Mouse (Mus musculus) spleen, adult 2 months (tissue): ENCODE measurements around the gene Tmem119.

Experiments
- CTCF ChIP-seq: fragments of 200-500 bp; IDR thresholded peaks from 2 replicates; pipeline ENCODE4 v1.5.1; 2011; ENCODE audit warnings: mild to moderate bottlenecking, inconsistent platforms; ENCODE audit not compliant: insufficient read depth, insufficient read length, insufficient replicate concordance; ENCODE audit errors: extremely low read depth
- POLR2A ChIP-seq: fragments of 200-500 bp; IDR thresholded peaks from 2 replicates; pipeline ENCODE4 v1.6.1; 2011; ENCODE audit warnings: low read depth, low read length, inconsistent platforms

- TF ChIP-seq CTCF: no peak
- TF ChIP-seq POLR2A: no peak
Measured at GRCm38 (mm10) chr5:113829566-113830291, 29.4 kb upstream of the Tmem119 start.
